Mouse (Mus musculus) lung, adult 2 months (tissue): ENCODE data around the gene Gm1113. TPM values are rescaled to one million over a fixed set of nuclear protein-coding genes. Genes with fewer than 3 reads are reported as not detected.

Experiments used
- DNase-seq: peaks from one replicate; pipeline ENCODE4 v3.0.0; 2022
- H3K4me1 ChIP-seq: fragments of 200-500 bp; 2 replicates; pipeline ENCODE4 v1.6.1; 2011; ENCODE audit warnings: low read length; ENCODE audit not compliant: control insufficient read depth, insufficient read depth
- H3K4me3 ChIP-seq: fragments of 200-500 bp; replicated peaks from 2 replicates; pipeline ENCODE3; 2011; ENCODE audit warnings: low read depth, mild to moderate bottlenecking, control low read depth, low read length; ENCODE audit errors: extremely low read depth
- CTCF ChIP-seq: fragments of 200-500 bp; IDR thresholded peaks from 2 replicates; pipeline ENCODE4 v1.5.1; 2011; ENCODE audit warnings: mild to moderate bottlenecking, low read length, control low read depth; ENCODE audit not compliant: insufficient read depth
- POLR2A ChIP-seq: fragments of 200-500 bp; IDR thresholded peaks from 2 replicates; pipeline ENCODE4 v1.6.1; 2011; ENCODE audit warnings: low read depth, mild to moderate bottlenecking, control low read depth, low read length, borderline replicate concordance; ENCODE audit errors: extremely low read depth
- WGBS: fragments of 180-500 bp; shearing (Covaris S2); methylation state at CpG from one replicate; pipeline ENCODE4 v1.1.7; 2018; 5-methylcytosine and 5-hydroxymethylcytosine counted together
- polyA plus RNA-seq: library from polyadenylated mRNA; depleted of rRNA; stranded (reverse); fragments of >200 nt; gene quantifications from 2 replicates; pipeline ENCODE4 v1.2.3, GENCODE M21; 2012; rRNA removed

The Gm1113 gene
- polyA plus RNA-seq = not detected in 2 replicates

DNA sequence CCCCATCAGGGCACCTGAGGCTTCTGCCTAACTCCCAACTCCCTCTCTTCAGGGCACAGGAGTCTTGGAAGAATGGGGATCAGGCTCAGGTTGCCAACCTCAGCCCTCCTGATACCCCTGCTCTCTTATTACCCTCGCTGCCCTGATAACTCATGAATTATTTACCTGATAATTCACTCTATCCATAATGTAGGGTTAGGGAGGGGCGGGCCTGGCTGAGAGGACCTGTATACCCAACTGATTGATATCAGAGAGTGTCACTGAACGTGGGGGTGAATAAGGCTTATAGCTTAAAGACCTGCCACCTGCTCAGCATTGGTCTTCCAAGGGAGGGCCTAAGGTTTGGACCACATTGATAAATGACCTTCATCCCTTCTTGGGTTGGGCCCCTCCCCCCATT is at the start of gene Gm1113:
Gm1113 (minus strand) TSS at position 101 of the 400 bp plus-strand sequence.
- H3K4me3 ChIP-seq = no peak within 1 kb of the TSS
- TF ChIP-seq CTCF (no peak), POLR2A (no peak)
- DNase-seq = no peak
- WGBS = 81% methylated on average over 3 of the region's 3 CpGs
- H3K4me1 ChIP-seq = no peaks in the 10 kb centered on the region

DNA sequence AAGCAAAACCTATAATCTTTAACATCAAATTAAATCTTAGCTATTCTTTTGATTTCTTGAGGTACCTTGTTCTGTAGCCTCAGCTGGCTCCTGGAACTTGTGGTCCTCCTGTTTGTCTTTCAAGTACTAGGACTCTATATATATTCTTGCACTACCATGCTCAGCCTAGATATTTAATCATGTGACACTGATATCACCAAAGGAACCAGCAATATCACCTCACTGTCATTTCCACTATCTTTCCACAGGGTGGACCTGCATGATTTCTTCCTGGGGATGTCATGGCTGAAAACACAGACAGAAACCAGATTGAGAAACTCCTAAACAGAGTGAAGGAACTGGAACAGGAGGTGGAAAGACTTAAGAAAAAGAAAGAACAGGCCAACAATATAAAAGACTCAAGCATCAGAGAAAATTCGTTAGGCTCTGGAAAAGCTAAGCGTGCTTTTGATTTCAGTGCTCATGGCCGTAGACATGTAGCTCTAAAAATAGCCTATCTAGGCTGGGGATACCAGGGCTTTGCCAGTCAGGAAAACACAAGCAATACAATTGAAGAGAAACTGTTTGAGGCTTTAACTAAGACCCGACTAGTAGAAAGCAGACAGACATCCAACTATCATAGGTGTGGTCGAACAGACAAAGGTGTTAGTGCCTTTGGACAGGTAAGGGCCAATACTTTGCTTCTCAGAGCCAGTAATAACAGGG is 46.6 kb upstream of the Gm1113 start:
- H3K4me1 ChIP-seq = no peaks in the 10 kb centered on the region
- H3K4me3 ChIP-seq = no peak overlapping the region
- no peak for DNase-seq
- 83% methylated on average over 5 of the region's 5 CpGs for WGBS
- TF ChIP-seq POLR2A (no peak), CTCF (no peak)

DNA sequence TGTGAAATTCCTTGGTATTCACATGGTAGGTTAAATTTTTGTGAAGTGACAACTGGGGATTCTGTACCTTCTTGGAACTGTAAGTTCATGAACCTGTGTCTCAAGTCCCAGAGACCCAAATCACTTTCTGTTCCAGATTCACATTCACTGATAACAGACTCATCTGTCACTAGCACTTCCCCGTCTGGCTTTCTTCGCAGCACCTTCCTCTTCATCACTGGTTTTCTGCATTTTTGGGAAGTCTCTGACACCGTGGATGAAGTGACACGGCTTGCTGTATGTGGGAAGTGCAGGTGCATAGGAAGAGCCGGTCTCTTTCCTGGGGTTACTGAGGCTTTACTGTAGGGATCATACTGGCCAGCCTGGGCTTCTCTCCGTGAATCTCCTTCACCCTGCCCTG is 43.5 kb upstream of the Gm1113 start:
- TF ChIP-seq CTCF (no peak), POLR2A (no peak)
- H3K4me3 ChIP-seq = no peak overlapping the region
- no peaks in the 10 kb centered on the region for H3K4me1 ChIP-seq
- DNase-seq = no peak
- 76% methylated on average over 6 of the region's 6 CpGs for WGBS

DNA sequence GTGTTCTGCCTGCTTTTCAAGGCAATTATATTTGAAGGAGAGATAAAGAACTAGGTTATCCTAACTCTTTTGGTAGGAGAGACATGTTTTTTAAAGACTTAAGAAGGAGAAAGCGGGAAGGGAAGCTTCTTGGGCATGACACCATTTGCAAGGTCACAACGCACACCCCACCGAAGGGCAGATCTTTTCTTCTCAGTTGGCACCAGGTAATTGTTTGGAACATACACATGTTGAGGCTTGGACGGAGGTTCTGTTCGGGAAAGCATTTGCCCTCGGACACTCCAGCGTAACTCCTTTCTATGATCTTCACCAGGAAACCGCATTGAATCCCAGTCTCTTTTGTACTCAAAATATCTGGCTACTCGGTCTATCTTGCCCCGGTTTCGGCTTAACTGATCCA is 43.0 kb upstream of the Gm1113 start:
- WGBS = 95% methylated on average over 11 of the region's 11 CpGs
- H3K4me1 ChIP-seq = no peaks in the 10 kb centered on the region
- TF ChIP-seq CTCF (no peak), POLR2A (no peak)

DNA sequence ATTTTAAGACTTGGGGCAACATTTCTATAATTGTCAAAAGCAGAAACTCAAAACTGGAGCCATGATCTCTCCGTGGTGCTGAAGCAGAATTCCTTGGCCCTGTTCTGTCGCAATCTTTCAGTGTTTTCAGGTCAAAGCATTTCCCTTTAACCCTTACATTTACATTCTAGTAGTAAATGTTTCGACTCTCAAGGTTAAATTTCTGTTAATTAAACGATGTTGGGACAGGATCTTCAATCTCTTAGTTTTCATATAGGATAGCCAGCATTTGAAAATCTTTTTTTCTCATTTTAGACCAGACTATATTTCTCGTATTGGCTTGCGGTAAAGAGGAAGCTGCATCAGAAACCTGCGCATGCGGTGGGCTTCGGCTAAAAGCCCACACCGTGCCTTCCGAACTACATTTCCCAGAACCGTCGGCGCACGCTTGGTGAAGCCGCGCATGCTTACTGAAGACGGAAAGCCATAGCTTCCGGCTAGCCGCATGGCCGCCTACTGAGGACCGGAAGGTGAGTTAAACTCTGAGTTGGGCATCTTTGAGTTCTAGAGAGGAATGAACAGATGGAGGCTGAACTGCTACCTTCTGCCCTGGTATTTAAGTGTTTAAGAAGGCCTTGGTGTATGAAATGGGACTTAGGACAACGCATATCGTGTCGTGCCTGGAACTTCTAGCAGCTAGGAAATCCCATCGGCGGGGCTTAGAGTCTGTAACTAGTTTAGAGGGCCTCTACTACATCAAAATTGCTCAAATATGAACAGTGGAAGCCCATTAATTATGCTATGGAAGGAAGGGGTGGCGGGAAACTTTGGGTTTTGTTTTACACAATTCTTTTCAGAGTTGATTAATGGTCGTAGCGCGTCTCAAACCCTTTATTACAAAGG is 41.2 kb upstream of the Gm1113 start:
- H3K4me3 ChIP-seq = peak overlapping the region; percentile 77
- TF ChIP-seq CTCF = no peak
- TF ChIP-seq POLR2A = peak; percentile 75; the same call in 1 of the 2 replicates
- DNase-seq = peak; percentile 62
- 1% methylated on average over 31 of the region's 31 CpGs for WGBS
- H3K4me1 ChIP-seq = no peaks in the 10 kb centered on the region

More for the DNA sequence above, 43.0 kb upstream of the Gm1113 start:
- DNase-seq = no peak
- H3K4me3 ChIP-seq = no peak overlapping the region

DNA sequence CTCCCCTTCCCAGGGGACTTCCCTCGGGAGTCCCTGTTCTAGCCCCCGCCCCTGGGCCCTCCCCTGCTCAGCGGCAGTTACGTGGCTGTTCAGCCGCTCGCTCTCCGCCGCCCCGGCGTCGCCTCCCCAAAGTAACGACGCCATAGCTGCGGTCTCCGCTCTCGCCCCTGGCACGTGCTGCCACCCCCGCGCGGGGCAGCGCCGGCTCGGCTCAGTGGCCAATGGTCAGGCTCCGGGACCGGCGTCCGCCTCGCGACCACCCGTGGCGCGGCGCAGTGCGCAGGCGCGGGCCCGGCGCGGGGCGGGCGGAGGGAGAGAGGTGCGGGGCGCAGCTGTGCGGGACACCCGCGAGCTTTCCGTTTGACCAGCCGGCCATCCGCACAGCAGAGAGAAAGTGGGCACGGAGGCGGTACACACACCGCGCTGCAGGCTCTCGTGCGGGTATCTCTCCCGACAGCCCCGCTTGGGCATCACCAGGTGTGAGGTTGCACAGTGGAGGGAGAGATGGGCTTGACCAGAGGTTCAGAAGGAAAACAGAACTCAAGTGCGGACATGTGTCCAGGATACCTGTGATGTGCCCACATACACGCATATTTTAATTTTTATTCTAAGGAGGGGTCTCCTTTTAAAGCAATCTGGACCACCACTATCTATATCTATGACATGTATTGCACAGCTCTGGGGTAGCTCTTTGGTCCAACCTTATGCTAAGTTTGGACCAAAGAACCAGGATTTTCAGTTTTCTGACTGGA is 40.4 kb upstream of the Gm1113 start, which contains the start of the genes Ddx25 and Pus3:
Ddx25 (minus strand) TSS at position 272 of the 752 bp plus-strand sequence.
Pus3 (plus strand) TSS at position 339 of the 752 bp plus-strand sequence.
- no peak for TF ChIP-seq CTCF
- no peak for TF ChIP-seq POLR2A
- H3K4me1 ChIP-seq = no peaks in the 10 kb centered on the region
- DNase-seq = no peak
- peak within 1 kb of the TSS; percentile 77 for H3K4me3 ChIP-seq
- WGBS = under 1% methylated on average over 58 of the region's 59 CpGs

DNA sequence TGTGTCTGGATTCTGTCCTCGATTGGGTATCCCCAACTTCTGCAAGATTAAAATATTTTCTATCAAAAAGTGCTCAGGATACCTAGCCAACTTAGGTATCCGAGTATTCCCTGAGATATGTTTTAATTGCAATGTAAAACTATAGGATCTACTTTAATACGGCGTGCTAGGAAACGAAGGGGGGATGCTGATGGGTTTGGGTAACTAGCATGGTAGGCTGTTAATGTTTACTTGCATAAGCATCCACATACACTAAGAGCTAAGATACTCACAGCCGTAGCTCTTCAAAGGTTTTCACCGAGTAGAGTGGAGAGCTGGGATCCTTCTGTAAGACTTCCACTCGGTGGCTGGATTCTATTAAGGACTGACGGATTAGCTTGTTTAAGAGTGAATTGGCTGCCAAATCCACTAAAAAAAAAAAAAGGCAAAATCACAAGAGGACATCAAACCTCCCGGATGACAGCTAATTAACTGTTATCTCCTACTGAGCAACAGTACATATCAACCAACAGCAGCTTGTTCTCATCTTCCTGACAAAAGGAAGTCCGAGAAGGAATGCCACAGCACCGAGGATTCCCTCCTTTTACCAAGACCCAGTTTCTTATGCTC is 38.5 kb upstream of the Gm1113 start:
- Histone ChIP-seq H3K4me3 (no peak overlapping the region), H3K4me1 (no peaks in the 10 kb centered on the region)
- 57% methylated on average over 12 of the region's 12 CpGs for WGBS
- no peak for TF ChIP-seq CTCF
- no peak for TF ChIP-seq POLR2A
- no peak for DNase-seq

DNA sequence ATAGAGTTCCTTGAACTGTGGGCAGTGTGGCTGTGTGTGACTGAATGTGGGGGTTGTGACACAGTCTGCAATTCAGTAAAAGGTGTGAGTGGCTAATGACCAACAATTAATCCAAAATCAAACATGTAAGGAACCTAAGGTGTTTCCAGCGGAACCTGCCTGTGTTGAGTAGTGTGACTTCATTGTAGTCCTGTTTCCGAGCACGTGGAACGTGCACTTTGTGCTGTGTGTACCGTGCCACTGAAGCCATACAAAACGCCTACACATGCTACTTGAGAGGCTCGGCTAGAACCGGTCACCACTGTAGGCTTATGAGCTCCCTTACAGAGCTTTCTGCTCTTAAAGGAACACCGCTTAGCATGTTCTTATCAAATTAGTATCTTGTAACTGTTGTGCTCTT is 30.4 kb upstream of the Gm1113 start:
- 73% methylated on average over 9 of the region's 9 CpGs for WGBS
- no peak for DNase-seq
- H3K4me3 ChIP-seq = no peak overlapping the region
- no peaks in the 10 kb centered on the region for H3K4me1 ChIP-seq
- TF ChIP-seq POLR2A = no peak
- no peak for TF ChIP-seq CTCF

DNA sequence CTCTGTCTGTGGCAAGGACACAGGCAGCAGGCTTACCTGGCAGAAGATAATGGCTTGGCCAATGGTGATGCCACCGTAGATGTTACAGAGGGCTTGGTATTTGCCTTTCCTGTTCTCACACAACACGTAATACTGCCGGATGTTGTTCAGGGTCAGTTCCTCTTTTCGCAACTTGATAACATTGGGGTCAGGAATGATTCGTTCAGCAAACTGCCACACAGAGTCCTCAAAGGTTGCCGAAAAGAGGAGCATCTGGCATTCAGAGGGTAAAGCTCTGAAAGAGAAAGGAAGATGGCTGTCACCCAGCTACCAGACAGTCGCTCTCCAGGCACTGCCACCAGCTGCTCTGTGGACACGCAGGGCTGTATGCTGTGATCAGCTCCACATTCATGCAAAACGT is 28.7 kb upstream of the Gm1113 start:
- DNase-seq = no peak
- no peaks in the 10 kb centered on the region for H3K4me1 ChIP-seq
- TF ChIP-seq POLR2A (no peak), CTCF (no peak)
- WGBS = 50% methylated on average over 9 of the region's 9 CpGs
- no peak overlapping the region for H3K4me3 ChIP-seq
